Mouse (Mus musculus): Measurements from ENCODE around the gene Dscam. TPM values are rescaled to one million over a fixed set of nuclear protein-coding genes. Genes with fewer than 3 reads are reported as not detected.

Gene Dscam
- polyA plus RNA-seq, 1 experiment from 2014 or later, result 8.2 TPM

DNA sequence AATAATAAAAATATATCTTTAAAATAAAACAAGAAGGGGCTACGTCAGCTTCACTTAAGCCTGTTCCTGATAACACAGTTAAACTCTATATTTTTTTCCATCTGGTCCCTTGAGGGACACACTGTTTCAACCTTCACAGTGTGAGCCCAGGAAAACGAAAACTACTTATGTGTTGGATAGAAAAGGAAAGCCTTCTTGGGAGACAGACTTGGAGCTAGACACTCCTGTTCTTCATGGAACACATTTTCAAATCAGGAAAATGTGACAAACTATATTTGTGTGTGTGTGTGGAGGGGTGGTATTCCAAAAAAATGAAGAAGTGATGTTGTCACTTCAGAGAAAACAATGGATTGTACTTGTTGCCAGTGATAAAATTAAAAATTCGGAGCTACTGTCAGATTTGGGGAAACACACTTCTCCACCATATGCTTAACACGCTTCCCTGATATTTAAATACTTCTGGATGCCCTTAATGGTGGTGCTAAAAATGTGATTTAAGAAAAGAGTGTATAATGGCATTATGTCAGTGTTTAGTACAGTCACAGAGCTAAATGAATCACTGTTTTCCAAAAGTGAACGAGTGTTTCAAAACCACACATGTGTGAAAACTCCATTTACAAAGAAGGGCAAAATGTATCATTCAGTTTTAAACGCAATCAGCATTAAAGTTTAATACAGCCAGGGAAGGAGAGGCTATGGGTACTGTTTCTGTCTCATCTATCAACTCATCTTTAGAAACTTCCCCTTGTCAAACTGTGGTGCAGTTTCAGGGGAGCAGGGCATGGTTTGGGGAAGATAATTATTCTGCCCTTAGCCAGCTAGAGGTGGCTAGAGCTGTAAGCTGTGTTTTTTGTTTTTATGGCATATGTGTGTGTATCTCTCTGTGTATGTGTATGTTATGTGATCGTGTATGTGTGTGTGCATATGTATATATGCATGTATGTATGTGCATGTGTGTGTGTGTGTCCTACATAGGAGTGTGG lies 430.2 kb downstream of the Dscam start:
- Histone ChIP-seq H3K36me3 (ENCODE audit: control insufficient read depth, insufficient read depth, low read length) (no peaks in the 10 kb centered on the region), H3K4me2 (ENCODE audit: low read length) (no peak overlapping the region), H3K9ac (ENCODE audit: low read length) (no peak overlapping the region), H3K4me3 (ENCODE audit: low read depth, low read length) (no peak overlapping the region), H3K4me1 (ENCODE audit: control insufficient read depth, insufficient read depth, low read length) (peaks cover 7% of the 10 kb centered on the region), H3K27me3 (replicated peaks; ENCODE audit: control insufficient read depth, insufficient read depth, low read length) (no peaks in the 10 kb centered on the region), H3K27ac (ENCODE audit: low read depth, low read length) (no peak overlapping the region), H3K9me3 (replicated peaks; ENCODE audit: control insufficient read depth, low read length) (no peaks in the 10 kb centered on the region)
- WGBS, result 69% methylated on average over 7 of the region's 7 CpGs
- ATAC-seq (no peak), DNase-seq (ENCODE audit: low spot score) (no peak)

- H3K4me1 ChIP-seq (ENCODE audit: control insufficient read depth, insufficient read depth, low read length), result no peaks in the 10 kb centered on the region; the same call in 1 of the 2 replicates
- no peak overlapping the region for H3K9ac ChIP-seq (ENCODE audit: low read length)
- ATAC-seq (no peak), DNase-seq (ENCODE audit: low spot score) (no peak)
- H3K9me3 ChIP-seq (replicated peaks; ENCODE audit: control insufficient read depth, low read length), result no peaks in the 10 kb centered on the region
- H3K4me3 ChIP-seq (ENCODE audit: low read depth, low read length), result no peak overlapping the region
- H3K27ac ChIP-seq (ENCODE audit: low read depth, low read length), result no peak overlapping the region
- 90% methylated on average over 1 of the region's 1 CpGs for WGBS
- no peaks in the 10 kb centered on the region for H3K27me3 ChIP-seq (replicated peaks; ENCODE audit: control insufficient read depth, insufficient read depth, low read length)
- H3K36me3 ChIP-seq (ENCODE audit: control insufficient read depth, insufficient read depth, low read length), result no peaks in the 10 kb centered on the region
- H3K4me2 ChIP-seq (ENCODE audit: low read length), result no peak overlapping the region
These were observed 434.1 kb downstream of the Dscam start for GRCm38 (mm10) chr16:96736501-96736900.

DNA sequence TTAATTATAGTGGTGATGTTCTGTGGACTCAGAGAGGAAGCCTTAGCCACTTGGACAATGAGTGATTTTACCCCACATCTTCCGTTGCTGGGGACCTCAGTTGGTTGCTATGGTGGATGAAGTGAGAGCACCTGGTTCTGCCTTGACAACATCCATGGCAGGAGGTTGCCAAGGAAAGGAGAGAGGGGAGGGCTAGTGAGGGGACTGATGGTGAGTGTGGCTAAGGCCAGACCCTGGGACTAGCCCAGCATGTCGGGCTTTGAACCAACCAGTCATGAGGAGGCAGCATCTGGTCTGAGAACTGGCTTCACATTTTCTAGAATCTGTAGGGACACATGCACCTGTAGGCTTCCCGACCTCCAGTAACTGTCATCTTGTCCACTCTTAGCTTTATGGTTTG lies 439.7 kb downstream of the Dscam start:
- H3K36me3 ChIP-seq (ENCODE audit: control insufficient read depth, insufficient read depth, low read length), result no peaks in the 10 kb centered on the region
- 78% methylated on average over 3 of the region's 3 CpGs for WGBS
- DNase-seq (ENCODE audit: low spot score), result no peak
- no peaks in the 10 kb centered on the region for H3K9me3 ChIP-seq (replicated peaks; ENCODE audit: control insufficient read depth, low read length)
- H3K4me2 ChIP-seq (ENCODE audit: low read length), result no peak overlapping the region
- H3K9ac ChIP-seq (ENCODE audit: low read length), result no peak overlapping the region
- no peak for ATAC-seq
- no peaks in the 10 kb centered on the region for H3K27me3 ChIP-seq (replicated peaks; ENCODE audit: control insufficient read depth, insufficient read depth, low read length)
- no peak overlapping the region for H3K4me3 ChIP-seq (ENCODE audit: low read depth, low read length)
- H3K4me1 ChIP-seq (ENCODE audit: control insufficient read depth, insufficient read depth, low read length), result 0 out of 2 replicates have a peak, but pooled peaks cover 3% of the 10 kb centered on the region
- H3K27ac ChIP-seq (ENCODE audit: low read depth, low read length), result no peak overlapping the region

- DNase-seq (ENCODE audit: low spot score), result peak; percentile 39
- WGBS, result 62% methylated on average over 13 of the region's 13 CpGs
These were observed 442.4 kb downstream of the Dscam start for GRCm38 (mm10) chr16:96727836-96728774.

GRCm38 (mm10) chr16:96725071-96725724 lies 445.4 kb downstream of the Dscam start:
- no peaks in the 10 kb centered on the region for H3K27me3 ChIP-seq (replicated peaks; ENCODE audit: control insufficient read depth, insufficient read depth, low read length)
- no peak overlapping the region for H3K4me2 ChIP-seq (ENCODE audit: low read length)
- H3K4me1 ChIP-seq (ENCODE audit: control insufficient read depth, insufficient read depth, low read length), result peaks cover 13% of the 10 kb centered on the region; the same call in 1 of the 2 replicates
- no peaks in the 10 kb centered on the region for H3K9me3 ChIP-seq (replicated peaks; ENCODE audit: control insufficient read depth, low read length)
- no peaks in the 10 kb centered on the region for H3K36me3 ChIP-seq (ENCODE audit: control insufficient read depth, insufficient read depth, low read length)
- H3K27ac ChIP-seq (ENCODE audit: low read depth, low read length), result peak overlapping the region; percentile 33
- H3K9ac ChIP-seq (ENCODE audit: low read length), result no peak overlapping the region
- ATAC-seq (peak; percentile 11; the same call in 1 of the 2 replicates), DNase-seq (ENCODE audit: low spot score) (peak; percentile 67)
- H3K4me3 ChIP-seq (ENCODE audit: low read depth, low read length), result no peak overlapping the region
- WGBS, result 75% methylated on average over 8 of the region's 8 CpGs

More at GRCm38 (mm10) chr16:96727836-96728774, 442.4 kb downstream of the Dscam start:
- ATAC-seq, result no peak
- no peak overlapping the region for H3K27ac ChIP-seq (ENCODE audit: low read depth, low read length)
- H3K4me3 ChIP-seq (ENCODE audit: low read depth, low read length), result no peak overlapping the region
- no peaks in the 10 kb centered on the region for H3K36me3 ChIP-seq (ENCODE audit: control insufficient read depth, insufficient read depth, low read length)
- no peak overlapping the region for H3K9ac ChIP-seq (ENCODE audit: low read length)
- H3K4me1 ChIP-seq (ENCODE audit: control insufficient read depth, insufficient read depth, low read length), result peaks cover 10% of the 10 kb centered on the region; the same call in 1 of the 2 replicates
- H3K27me3 ChIP-seq (replicated peaks; ENCODE audit: control insufficient read depth, insufficient read depth, low read length), result no peaks in the 10 kb centered on the region
- H3K4me2 ChIP-seq (ENCODE audit: low read length), result no peak overlapping the region
- H3K9me3 ChIP-seq (replicated peaks; ENCODE audit: control insufficient read depth, low read length), result no peaks in the 10 kb centered on the region

- WGBS, result 23% methylated on average over 5 of the region's 5 CpGs
- H3K4me2 ChIP-seq (ENCODE audit: low read length), result no peak overlapping the region
- H3K36me3 ChIP-seq (ENCODE audit: control insufficient read depth, insufficient read depth, low read length), result no peaks in the 10 kb centered on the region
- H3K27me3 ChIP-seq (replicated peaks; ENCODE audit: control insufficient read depth, insufficient read depth, low read length), result no peaks in the 10 kb centered on the region
- H3K27ac ChIP-seq (ENCODE audit: low read depth, low read length), result 0 out of 2 replicates have a peak overlapping the region, but pooled peaks have one; percentile 33
- ATAC-seq, result no peak
- no peak overlapping the region for H3K9ac ChIP-seq (ENCODE audit: low read length)
- H3K9me3 ChIP-seq (replicated peaks; ENCODE audit: control insufficient read depth, low read length), result no peaks in the 10 kb centered on the region
- H3K4me3 ChIP-seq (ENCODE audit: low read depth, low read length), result no peak overlapping the region
- DNase-seq (ENCODE audit: low spot score), result no peak
- peaks cover 13% of the 10 kb centered on the region; the same call in 1 of the 2 replicates for H3K4me1 ChIP-seq (ENCODE audit: control insufficient read depth, insufficient read depth, low read length)
These were observed 446.0 kb downstream of the Dscam start for GRCm38 (mm10) chr16:96724591-96724990.

DNA sequence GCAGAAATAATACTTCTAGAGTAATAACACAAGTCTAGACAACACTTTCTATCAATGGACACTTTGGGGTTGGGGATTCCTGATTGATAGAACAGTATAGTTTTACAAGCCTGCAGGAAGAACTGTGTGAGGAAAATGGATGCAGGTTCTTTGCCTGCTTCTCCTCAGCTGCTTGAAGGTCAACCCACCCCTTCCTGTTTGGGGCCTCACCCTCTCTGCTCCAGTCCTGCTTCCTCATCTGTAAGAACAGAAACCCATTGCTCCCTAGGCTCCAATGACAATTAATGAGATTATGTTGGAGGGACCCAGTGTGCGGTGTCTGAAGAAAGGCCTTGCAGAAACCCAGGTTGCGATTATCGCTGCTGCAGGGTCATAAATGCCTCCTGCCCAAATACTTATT lies 446.4 kb downstream of the Dscam start:
- DNase-seq (ENCODE audit: low spot score) (no peak), ATAC-seq (no peak)
- Histone ChIP-seq H3K9ac (ENCODE audit: low read length) (no peak overlapping the region), H3K27ac (ENCODE audit: low read depth, low read length) (no peak overlapping the region), H3K36me3 (ENCODE audit: control insufficient read depth, insufficient read depth, low read length) (no peaks in the 10 kb centered on the region), H3K9me3 (replicated peaks; ENCODE audit: control insufficient read depth, low read length) (no peaks in the 10 kb centered on the region), H3K4me2 (ENCODE audit: low read length) (no peak overlapping the region), H3K27me3 (replicated peaks; ENCODE audit: control insufficient read depth, insufficient read depth, low read length) (no peaks in the 10 kb centered on the region), H3K4me3 (ENCODE audit: low read depth, low read length) (no peak overlapping the region), H3K4me1 (ENCODE audit: control insufficient read depth, insufficient read depth, low read length) (peaks cover 13% of the 10 kb centered on the region; the same call in 1 of the 2 replicates)
- 8% methylated on average over 3 of the region's 3 CpGs for WGBS

DNA sequence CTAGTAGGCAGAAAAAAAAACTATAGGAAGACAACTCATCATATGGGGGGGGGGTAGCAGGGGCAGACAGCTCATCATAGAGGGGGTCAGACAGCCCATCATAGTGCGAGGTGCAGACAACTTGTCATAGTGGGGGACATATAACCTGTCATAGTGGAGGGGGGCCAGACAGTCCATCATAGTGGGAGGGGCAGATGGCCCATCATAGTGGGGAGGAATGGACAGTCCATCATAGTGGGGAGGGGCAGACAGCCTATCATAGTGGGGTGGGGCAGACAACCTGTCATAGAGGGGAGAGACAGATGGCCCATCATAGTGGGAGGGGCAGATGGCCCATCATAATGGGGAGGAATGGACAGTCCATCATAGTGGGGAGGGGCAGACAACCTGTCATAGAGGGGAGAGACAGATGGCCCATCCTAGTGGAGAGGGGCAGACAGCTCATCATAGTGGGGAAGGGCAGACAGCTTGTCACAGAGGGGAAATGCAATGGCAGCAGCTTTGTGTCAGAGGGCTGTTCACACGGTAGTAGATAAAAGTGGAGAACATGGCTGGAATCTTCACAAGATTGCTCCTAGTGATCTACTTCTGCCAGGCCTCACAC lies 447.4 kb downstream of the Dscam start:
- H3K9me3 ChIP-seq (replicated peaks; ENCODE audit: control insufficient read depth, low read length), result no peaks in the 10 kb centered on the region
- peaks cover 12% of the 10 kb centered on the region; the same call in 1 of the 2 replicates for H3K4me1 ChIP-seq (ENCODE audit: control insufficient read depth, insufficient read depth, low read length)
- DNase-seq (ENCODE audit: low spot score), result no peak
- 98% methylated on average over 2 of the region's 2 CpGs for WGBS
- no peaks in the 10 kb centered on the region for H3K27me3 ChIP-seq (replicated peaks; ENCODE audit: control insufficient read depth, insufficient read depth, low read length)
- no peak overlapping the region for H3K27ac ChIP-seq (ENCODE audit: low read depth, low read length)
- H3K4me3 ChIP-seq (ENCODE audit: low read depth, low read length), result no peak overlapping the region
- peak; percentile 42; the same call in 1 of the 2 replicates for ATAC-seq
- no peaks in the 10 kb centered on the region for H3K36me3 ChIP-seq (ENCODE audit: control insufficient read depth, insufficient read depth, low read length)
- no peak overlapping the region for H3K9ac ChIP-seq (ENCODE audit: low read length)
- no peak overlapping the region for H3K4me2 ChIP-seq (ENCODE audit: low read length)

All from forebrain, embryonic 14.5 days (tissue).